Mouse (Mus musculus): ENCODE results near the gene Cyb5r4.

DNA sequence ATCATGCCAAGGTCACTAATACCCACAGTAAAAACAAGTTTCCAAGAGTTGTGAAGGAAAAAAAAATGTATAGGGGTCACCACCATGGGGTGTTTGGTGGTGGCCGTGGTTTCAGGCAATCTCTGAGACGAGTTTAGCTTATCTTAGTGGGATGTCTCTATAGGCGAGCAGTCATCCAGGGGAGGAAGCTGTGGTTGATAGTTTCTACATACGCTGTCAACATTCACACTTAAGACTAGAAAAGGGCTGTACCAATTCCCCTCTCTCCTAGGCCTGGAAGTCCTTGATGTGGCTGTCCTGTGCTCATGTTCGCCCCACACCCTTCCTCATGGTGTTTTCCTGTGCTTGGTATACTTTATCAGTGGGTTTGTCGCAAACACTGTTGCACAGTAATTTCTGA lies 4.0 kb downstream of the Cyb5r4 start:
- TF ChIP-seq CTCF (IDR thresholded peaks at IDR 0.05; ENCODE audit: borderline replicate concordance, control insufficient read depth, extremely low read depth, insufficient read depth, low read length, poor library complexity): no peak
- no peak for TF ChIP-seq POLR2A (IDR thresholded peaks at IDR 0.05; ENCODE audit: control insufficient read depth, extremely low read depth, insufficient read depth, low read length, poor library complexity)
